In the genomic region with DNA sequence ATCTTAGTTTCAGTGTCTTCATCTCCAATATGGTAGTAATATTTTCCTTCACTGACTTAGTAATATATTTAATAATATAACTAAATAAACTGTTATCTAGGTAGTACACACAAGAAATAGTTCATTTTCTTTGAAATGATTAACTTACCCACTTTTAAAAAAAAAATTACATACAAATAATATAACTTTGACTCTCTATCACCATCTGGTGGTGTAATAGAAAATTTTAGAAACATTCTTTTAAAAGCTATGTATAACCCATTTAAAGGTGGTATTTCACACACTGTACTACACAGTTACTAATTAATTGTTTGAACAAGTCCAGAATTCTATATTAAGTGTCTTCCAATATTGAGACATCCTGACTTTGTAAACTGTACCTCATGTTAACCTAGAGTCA, we compare ENCODE assay signal across 13 mouse cellular contexts. TPM values are rescaled to one million over a fixed set of nuclear protein-coding genes. Genes with fewer than 3 reads are reported as not detected.
DNase-seq lines count a peak whose midpoint lies in the region; TF ChIP-seq lines count a peak whose summit lies in the region.
"Had no signal": no experiment of that assay in that cellular context is flagged by ENCODE, and none has a peak within 500 bp of the region (broad histone marks: within the 10 kb centered on the region; RNA-seq: fewer than 3 reads in every experiment).

No protein-coding gene starts in this region.

- H3K27ac ChIP-seq in layer of hippocampus, adult 2 months = no peak overlapping the region
- H3K27ac ChIP-seq: forebrain, embryonic 10.5 days had no signal

- TF ChIP-seq CTCF in layer of hippocampus, adult 2 months (conservative IDR thresholded peaks at IDR 0.05) = peak; percentile 82

- no peak for DNase-seq in layer of hippocampus, adult 2 months (ENCODE audit: low spot score in 2 of 2)
- no peak for DNase-seq in layer of hippocampus, adult 18-20 months (ENCODE audit: low spot score in 2 of 2)
- peak; percentile 72 for DNase-seq in 3T3-L1 (ENCODE audit: low read depth, low spot score)
- DNase-seq in 416B (ENCODE audit: low read depth) = peak; percentile 76
- DNase-seq in adipocyte (ENCODE audit: low spot score) = peak; percentile 42
- no peak for DNase-seq in frontal cortex, postnatal 25 days (ENCODE audit: low spot score in 2 of 2)
- DNase-seq in gastrocnemius, adult 18-20 months (ENCODE audit: low spot score) = no peak
- DNase-seq: cerebellum, adult 18-20 months; kidney, adult 11 months; lung, adult 2 months had no signal

- no peak overlapping the region for H3K4me3 ChIP-seq in layer of hippocampus, adult 2 months
- H3K4me3 ChIP-seq: forebrain, embryonic 10.5 days had no signal

RNA-seq across cellular contexts. Expression of a gene that starts 53.9 kb away (rescaled TPM):
- total RNA-seq in layer of hippocampus, adult 2 months (2021) = not detected
- not detected for total RNA-seq in layer of hippocampus, adult 18-20 months (2021)
- not detected for total RNA-seq in gastrocnemius, adult 18-20 months (2021)
- total RNA-seq: adrenal gland, postnatal 4 days; left cerebral cortex, postnatal 25 days had no signal

Comparison
In these comparisons a context has a peak if more than half of its experiments do, and no peak if none do; other contexts are left out.
1. DNase-seq: peak in 3T3-L1 (single experiment), 416B (single experiment) and adipocyte (single experiment); none in layer of hippocampus, adult 2 months (0 of 2), layer of hippocampus, adult 18-20 months (0 of 2), frontal cortex, postnatal 25 days (0 of 2) and gastrocnemius, adult 18-20 months (single experiment).